Mouse (Mus musculus) MEL (cell line): ENCODE data around the gene Tex38. TPM values are rescaled to one million over a fixed set of nuclear protein-coding genes. Genes with fewer than 3 reads are reported as not detected.

ENCODE experiments used
- DNase-seq: peaks from one replicate; pipeline ENCODE4 v3.0.0; 2011; ENCODE audit warnings: low read depth, low spot score
- H3K27ac ChIP-seq: 2 replicates; pipeline ENCODE4 v1.5.1; 2012; ENCODE audit warnings: low read depth, mild to moderate bottlenecking, control low read depth, low read length, moderate library complexity; ENCODE audit not compliant: control insufficient read depth
- H3K27me3 ChIP-seq, 2 experiments: fragments of 150-350 bp in 1 of 2; sonication (generic) in 1 of 2; 2 replicates each; pipeline ENCODE4 v1.6.1; 2012; ENCODE audit warnings: low read length in 2 of 2, mild to moderate bottlenecking in 2 of 2, improper control_type of control experiment in 1 of 2, moderate library complexity in 1 of 2; ENCODE audit not compliant: insufficient read depth in 2 of 2, control insufficient read depth in 1 of 2
- H3K36me3 ChIP-seq, 2 experiments: 2 replicates each; pipeline ENCODE4 v1.6.1; 2012 to 2014; ENCODE audit warnings: low read length in 2 of 2, improper control_type of control experiment in 1 of 2, inconsistent platforms in 1 of 2, mild to moderate bottlenecking in 1 of 2; ENCODE audit not compliant: insufficient read depth in 2 of 2, control insufficient read depth in 1 of 2
- H3K4me1 ChIP-seq, 2 experiments: fragments of 150-350 bp in 1 of 2; sonication (generic) in 1 of 2; 2 replicates each; pipeline ENCODE4 v1.6.1; 2012; ENCODE audit warnings: low read length in 2 of 2, improper control_type of control experiment in 1 of 2, mild to moderate bottlenecking in 1 of 2; ENCODE audit not compliant: insufficient read depth in 2 of 2, control insufficient read depth in 1 of 2
- H3K4me3 ChIP-seq, 2 experiments: fragments of 150-350 bp in 1 of 2; sonication (generic) in 1 of 2; 2 replicates each; pipeline ENCODE4 v1.5.1; 2012; ENCODE audit warnings: low read depth in 2 of 2, low read length in 2 of 2, mild to moderate bottlenecking in 2 of 2, moderate library complexity in 2 of 2, control low read depth in 1 of 2, improper control_type of control experiment in 1 of 2; ENCODE audit not compliant: control insufficient read depth in 1 of 2, insufficient read depth in 1 of 2
- H3K79me2 ChIP-seq: 2 replicates; pipeline ENCODE4 v1.6.1; 2012; ENCODE audit warnings: mild to moderate bottlenecking, low read length, moderate library complexity; ENCODE audit not compliant: control insufficient read depth, poor library complexity, insufficient read depth
- H3K9ac ChIP-seq: 2 replicates; pipeline ENCODE4 v1.6.1; 2012; ENCODE audit warnings: low read depth, mild to moderate bottlenecking, control low read depth, low read length, moderate library complexity; ENCODE audit not compliant: control insufficient read depth, poor library complexity, severe bottlenecking
- H3K9me3 ChIP-seq: fragments of 150-350 bp; sonication (generic); replicated peaks from 2 replicates; pipeline ENCODE4 v1.6.1; 2012; ENCODE audit warnings: mild to moderate bottlenecking, low read length, improper control_type of control experiment, moderate library complexity; ENCODE audit not compliant: insufficient read depth
- BHLHE40 ChIP-seq: IDR thresholded peaks from 2 replicates; pipeline ENCODE4 v1.6.1; 2012; ENCODE audit warnings: low read depth, mild to moderate bottlenecking, inconsistent platforms, low read length, improper control_type of control experiment, borderline replicate concordance
- CHD2 ChIP-seq: IDR thresholded peaks from 2 replicates; pipeline ENCODE4 v1.6.1; 2011; ENCODE audit warnings: low read length, improper control_type of control experiment
- CTCF ChIP-seq, 3 experiments: IDR thresholded peaks in 2 of 3; conservative IDR thresholded peaks in 1 of 3; 2 replicates each; pipeline ENCODE4 v1.5.1; 2011 to 2012; ENCODE audit warnings: low read length in 3 of 3, low read depth in 2 of 3, mild to moderate bottlenecking in 2 of 3, improper control_type of control experiment in 1 of 3, inconsistent platforms in 1 of 3, mixed read lengths in 1 of 3, moderate library complexity in 1 of 3; ENCODE audit not compliant: control insufficient read depth in 1 of 3, insufficient read depth in 1 of 3, poor library complexity in 1 of 3, severe bottlenecking in 1 of 3
- ELF1 ChIP-seq: IDR thresholded peaks from 2 replicates; pipeline ENCODE4 v1.6.1; 2014; ENCODE audit warnings: low read depth, mild to moderate bottlenecking, inconsistent platforms, low read length, improper control_type of control experiment, moderate library complexity
- EP300 ChIP-seq, 2 experiments: IDR thresholded peaks; 2 replicates each; pipeline ENCODE4 v1.6.1; 2011; ENCODE audit warnings: improper control_type of control experiment in 2 of 2, low read length in 2 of 2, low read depth in 1 of 2, mild to moderate bottlenecking in 1 of 2
- GATA1 ChIP-seq: IDR thresholded peaks from 2 replicates; pipeline ENCODE4 v1.6.1; 2011; ENCODE audit warnings: low read depth, low read length, improper control_type of control experiment
- HCFC1 ChIP-seq: IDR thresholded peaks from 2 replicates; pipeline ENCODE4 v1.6.1; 2012; ENCODE audit warnings: low read depth, mild to moderate bottlenecking, inconsistent platforms, low read length, improper control_type of control experiment, moderate library complexity
- MAX ChIP-seq: IDR thresholded peaks from 2 replicates; pipeline ENCODE4 v1.6.1; 2011; ENCODE audit warnings: low read length, improper control_type of control experiment
- MEF2A ChIP-seq: IDR thresholded peaks from 2 replicates; pipeline ENCODE4 v1.6.1; 2014; ENCODE audit warnings: low read depth, mild to moderate bottlenecking, inconsistent platforms, low read length, improper control_type of control experiment; ENCODE audit not compliant: poor library complexity, insufficient replicate concordance, severe bottlenecking; ENCODE audit errors: extremely low read depth
- MXI1 ChIP-seq: IDR thresholded peaks from 2 replicates; pipeline ENCODE4 v1.6.1; 2011; ENCODE audit warnings: mild to moderate bottlenecking, low read depth, low read length, improper control_type of control experiment
- NELFE ChIP-seq: IDR thresholded peaks from 2 replicates; pipeline ENCODE4 v1.6.1; 2011; ENCODE audit warnings: low read depth, low read length, improper control_type of control experiment
- NRF1 ChIP-seq: IDR thresholded peaks from 2 replicates; pipeline ENCODE4 v1.6.1; 2014; ENCODE audit warnings: low read depth, mild to moderate bottlenecking, inconsistent platforms, low read length, improper control_type of control experiment, moderate library complexity; ENCODE audit not compliant: poor library complexity, insufficient read depth, severe bottlenecking
- POLR2AphosphoS5 ChIP-seq: IDR thresholded peaks from 2 replicates; pipeline ENCODE4 v1.6.1; 2012; ENCODE audit warnings: low read depth, borderline replicate concordance, mild to moderate bottlenecking, inconsistent platforms, low read length, moderate library complexity, mixed read lengths
- RAD21 ChIP-seq: IDR thresholded peaks from 2 replicates; pipeline ENCODE4 v1.6.1; 2011; ENCODE audit warnings: mild to moderate bottlenecking, low read depth, low read length, improper control_type of control experiment
- RCOR1 ChIP-seq: IDR thresholded peaks from 2 replicates; pipeline ENCODE4 v1.6.1; 2012; ENCODE audit warnings: low read depth, mild to moderate bottlenecking, inconsistent platforms, low read length, improper control_type of control experiment
- SIN3A ChIP-seq: IDR thresholded peaks from 2 replicates; pipeline ENCODE4 v1.6.1; 2012; ENCODE audit warnings: low read length, improper control_type of control experiment, inconsistent platforms
- SMC3 ChIP-seq: IDR thresholded peaks from 2 replicates; pipeline ENCODE4 v1.6.1; 2011; ENCODE audit warnings: low read depth, low read length, improper control_type of control experiment
- TAL1 ChIP-seq: IDR thresholded peaks from 2 replicates; pipeline ENCODE4 v1.6.1; 2012; ENCODE audit warnings: mild to moderate bottlenecking, inconsistent platforms, low read length, moderate library complexity, mixed read lengths
- TBP ChIP-seq: IDR thresholded peaks from 2 replicates; pipeline ENCODE4 v1.8.0; 2011; ENCODE audit warnings: low read depth, low read length, improper control_type of control experiment
- TCF12 ChIP-seq: IDR thresholded peaks from 2 replicates; pipeline ENCODE4 v1.6.1; 2014; ENCODE audit warnings: low read depth, mild to moderate bottlenecking, inconsistent platforms, low read length, improper control_type of control experiment, moderate library complexity
- ZC3H11A ChIP-seq: IDR thresholded peaks from 2 replicates; pipeline ENCODE4 v1.6.1; 2012; ENCODE audit warnings: low read depth, mild to moderate bottlenecking, inconsistent platforms, low read length, improper control_type of control experiment
- ZKSCAN1 ChIP-seq: IDR thresholded peaks from 2 replicates; pipeline ENCODE4 v1.6.1; 2012; ENCODE audit warnings: low read depth, mild to moderate bottlenecking, inconsistent platforms, low read length, improper control_type of control experiment, moderate library complexity
- ZMIZ1 ChIP-seq: IDR thresholded peaks from 2 replicates; pipeline ENCODE4 v1.6.1; 2012; ENCODE audit warnings: low read depth, mild to moderate bottlenecking, inconsistent platforms, low read length, improper control_type of control experiment, moderate library complexity
- polyA plus RNA-seq, 2 experiments: library from polyadenylated mRNA; stranded (reverse) in 1 of 2; unstranded in 1 of 2; fragments of >175 nt in 1 of 2; fragments of >200 nt in 1 of 2; gene quantifications; 2 replicates each; pipeline versions ENCODE4 v1.2.1 to v1.2.4; 2012; ENCODE audit warnings: low replicate concordance in 2 of 2, low read depth in 1 of 2; ENCODE audit not compliant: insufficient read length in 2 of 2, insufficient read depth in 1 of 2, missing spikeins in 1 of 2
- total RNA-seq: library from RNA; depleted of rRNA; stranded (reverse); fragments of 300-350 nt; gene quantifications from 2 replicates; pipeline ENCODE4 v1.2.3, GENCODE M21; 2012

Tex38 gene
- total and polyA plus RNA-seq, 3 experiments = 0.15 TPM; not detected in 2

DNA sequence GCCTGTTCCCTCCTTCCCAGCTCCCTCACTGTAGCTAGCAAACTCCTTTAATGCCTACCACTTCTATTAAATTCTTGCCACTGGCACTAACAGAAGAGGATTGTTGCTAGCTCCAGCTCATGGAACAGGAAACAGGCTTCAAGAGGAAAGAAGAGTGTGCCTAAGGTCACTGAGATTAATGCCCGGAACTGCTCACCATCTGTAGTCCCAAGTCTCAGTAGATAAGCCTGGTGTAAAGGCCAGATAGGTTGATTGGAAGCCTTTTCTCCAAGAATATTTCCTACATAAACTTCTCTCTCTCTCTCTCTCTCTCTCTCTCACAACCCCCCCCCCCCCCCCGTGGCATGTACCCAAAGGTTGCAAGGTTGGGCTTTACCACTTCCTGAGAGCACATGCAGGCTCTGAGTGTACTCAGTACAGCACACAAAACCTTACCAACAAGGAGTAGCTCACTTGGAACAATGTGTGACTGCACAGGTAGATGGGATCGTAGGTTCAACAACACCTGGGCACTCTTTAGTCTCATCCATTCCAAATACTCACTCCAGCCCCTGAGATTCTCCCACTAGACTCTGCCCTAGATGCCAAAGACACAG, 48.5 kb downstream of the Tex38 start:
- Histone ChIP-seq H3K36me3 (peaks cover 0 to 21% of the 10 kb centered on the region in 2 experiments; a peak in 2 of 4 replicates), H3K9ac (no peak overlapping the region), H3K79me2 (no peaks in the 10 kb centered on the region), H3K27ac (no peak overlapping the region), H3K27me3 (no peaks in the 10 kb centered on the region), H3K9me3 (no peaks in the 10 kb centered on the region), H3K4me1 (peaks cover 9 to 26% of the 10 kb centered on the region in 2 experiments), H3K4me3 (no peak overlapping the region)
- peak; percentile 41 for DNase-seq
- TF ChIP-seq BHLHE40 (no peak), TCF12 (peak; percentile 25; the same call in 1 of the 2 replicates), ZMIZ1 (no peak), CHD2 (no peak), NRF1 (no peak), MEF2A (no peak), TAL1 (peak; percentile 51), NELFE (no peak), GATA1 (peak; percentile 48; the same call in 1 of the 2 replicates), ELF1 (no peak), EP300 (IDR thresholded peaks at IDR 0.05; ENCODE audit: low read depth in 1 of 2, low read length in 2 of 2) (peak; percentile 30 to 40; a peak in 2 of 4 replicates)

DNA sequence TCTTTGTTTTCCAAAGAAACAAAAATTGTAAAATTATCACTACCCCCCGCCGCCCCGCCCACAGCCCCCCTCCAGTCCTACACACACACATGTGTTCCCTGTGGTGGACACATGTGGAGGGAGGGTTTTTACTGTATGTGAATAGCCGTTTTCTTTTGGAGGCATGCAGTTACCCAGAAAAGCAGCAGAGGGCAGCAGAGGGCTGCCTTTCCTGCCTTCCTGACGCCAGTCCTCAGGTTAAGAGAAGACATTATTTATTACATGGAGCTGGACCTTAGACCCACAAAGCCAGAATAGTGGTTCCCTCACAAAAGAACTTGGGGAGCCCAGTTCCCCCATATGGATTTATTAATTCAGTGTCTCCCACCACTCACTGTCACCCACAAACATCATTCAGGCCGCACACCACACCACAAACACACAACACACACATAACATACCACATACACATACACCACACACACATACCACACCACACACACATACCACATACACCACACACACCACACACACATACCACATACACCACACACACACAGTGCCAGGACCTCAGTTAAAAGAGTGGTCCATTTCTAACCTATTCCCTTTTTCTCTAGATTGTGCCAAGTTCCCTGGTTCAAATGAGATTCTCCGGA, 49.1 kb downstream of the Tex38 start:
- Histone ChIP-seq H3K79me2 (no peaks in the 10 kb centered on the region), H3K4me1 (peaks cover 6 to 23% of the 10 kb centered on the region in 2 experiments), H3K27ac (no peak overlapping the region), H3K27me3 (peaks cover 0 to 1% of the 10 kb centered on the region in 2 experiments; a peak in 1 of 4 replicates), H3K9me3 (no peaks in the 10 kb centered on the region), H3K36me3 (peaks cover 0 to 17% of the 10 kb centered on the region in 2 experiments; a peak in 2 of 4 replicates), H3K9ac (no peak overlapping the region), H3K4me3 (no peak overlapping the region)
- peak; percentile 83 for DNase-seq
- TF ChIP-seq ZKSCAN1 (no peak), GATA1 (no peak), SIN3A (0 out of 2 replicates have a peak, but pooled peaks have one; percentile 30), POLR2AphosphoS5 (no peak), MXI1 (peak; percentile 21; the same call in 1 of the 2 replicates), CTCF (IDR thresholded peaks at IDR 0.05 in 2 of 3, conservative IDR thresholded peaks at IDR 0.05 in 1 of 3; ENCODE audit: control insufficient read depth in 1 of 3, insufficient read depth in 1 of 3, low read depth in 2 of 3, low read length in 3 of 3, poor library complexity in 1 of 3, severe bottlenecking in 1 of 3) (peak; percentile 82 to 95 (median 88)), ZC3H11A (peak; percentile 96), RAD21 (peak; percentile 97), TAL1 (no peak), SMC3 (peak; percentile 96), NELFE (no peak), MAX (no peak), TCF12 (no peak), RCOR1 (no peak), HCFC1 (0 out of 2 replicates have a peak, but pooled peaks have one; percentile 12), EP300 (IDR thresholded peaks at IDR 0.05; ENCODE audit: low read depth in 1 of 2, low read length in 2 of 2) (no peak), TBP (no peak), ZMIZ1 (no peak)
